Mouse (Mus musculus) gastrocnemius, postnatal 14 days (tissue): ENCODE measurements around the gene Mast4. TPM values are rescaled to one million over a fixed set of nuclear protein-coding genes. Genes with fewer than 3 reads are reported as not detected.

ENCODE experiments used
- DNase-seq: peaks from one replicate; pipeline ENCODE4 v3.0.0; 2021; ENCODE audit warnings: mixed read lengths
- intact Hi-C: fragments of 180-260 bp; cut with DNase I; formaldehyde crosslinking; loops from one replicate; pipeline ENCODE4 v1.15.1; 2025; ENCODE audit warnings: low total_unique reads
- total RNA-seq, 2 experiments: library from RNA; stranded (reverse); gene quantifications; 2 replicates each; pipeline ENCODE4 v1.2.3; 2021

Mast4 gene
- total RNA-seq, 2 experiments from 2014 or later = 28.0 to 31.2 TPM

DNA sequence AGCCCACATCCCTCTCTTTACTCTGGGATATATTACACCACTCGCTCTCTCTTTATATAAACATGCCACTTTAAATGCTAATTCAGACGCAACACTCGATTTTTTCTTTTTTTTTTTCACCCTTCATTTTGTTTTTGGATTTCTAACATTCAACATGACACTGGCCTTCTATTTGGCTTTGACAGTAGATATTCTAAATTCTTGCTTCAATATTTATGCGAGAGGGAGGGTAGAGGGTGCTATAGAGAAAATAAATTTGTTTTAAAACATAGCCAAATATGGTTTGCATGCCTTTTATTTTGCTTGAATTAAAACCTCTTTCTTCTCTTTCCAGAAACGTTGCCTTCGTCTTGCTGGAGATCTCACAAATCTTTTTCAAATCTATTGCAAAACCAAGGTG lies 315.8 kb downstream of the Mast4 start:
- intact Hi-C loops = no loop called here

DNA sequence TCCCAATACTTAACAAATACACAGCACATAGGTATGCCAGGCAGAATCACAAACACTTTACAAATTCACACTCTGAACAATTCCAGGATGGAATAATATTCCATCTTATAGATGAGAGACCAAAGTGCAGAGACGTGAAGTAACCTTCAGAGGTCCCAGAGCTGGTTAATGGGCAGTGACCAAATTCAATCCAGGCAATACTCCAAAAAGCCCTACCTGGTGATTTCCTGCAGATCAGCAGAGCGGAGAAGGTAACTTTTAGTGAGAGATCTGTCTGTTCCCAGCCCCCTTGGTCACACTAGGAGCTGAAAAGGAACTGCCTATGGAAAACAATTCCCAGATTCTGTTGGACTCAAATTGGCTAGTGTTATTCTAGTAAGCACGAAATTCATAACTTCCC lies 316.6 kb downstream of the Mast4 start:
- intact Hi-C loops = no loop called here

More for the DNA sequence above, 315.8 kb downstream of the Mast4 start:
- no peak for DNase-seq

DNA sequence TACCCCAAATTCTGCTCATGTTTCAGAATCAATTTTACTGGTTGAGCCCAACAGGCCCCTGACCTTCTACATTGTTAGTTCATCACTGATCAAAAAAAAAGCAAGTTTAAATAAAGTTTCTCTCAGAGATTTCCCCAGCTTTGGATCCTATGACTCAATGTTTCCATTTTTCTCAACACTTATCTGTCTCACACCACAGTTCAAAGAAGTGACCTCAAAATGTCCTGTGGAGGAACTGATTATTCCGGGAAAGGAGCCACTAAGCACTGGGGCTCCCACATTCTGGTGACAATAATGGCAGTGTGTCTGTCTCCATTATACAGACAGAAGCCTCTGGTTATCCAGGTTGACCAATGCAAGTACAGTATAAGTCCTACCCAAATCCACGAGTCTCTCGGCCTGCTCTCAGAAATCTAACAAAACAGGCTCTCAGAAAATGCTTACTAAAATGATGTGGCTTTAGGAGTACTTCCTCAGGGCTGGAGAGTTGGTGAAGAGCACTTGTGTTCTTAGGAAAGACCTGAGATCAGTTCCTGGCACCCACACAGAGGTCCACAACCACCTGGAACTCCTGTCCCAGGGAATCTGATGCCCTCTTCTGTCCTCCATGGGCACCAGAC lies 319.1 kb downstream of the Mast4 start:
- intact Hi-C loops = no loop called here
- no peak for DNase-seq

More for the DNA sequence above, 316.6 kb downstream of the Mast4 start:
- no peak for DNase-seq

DNA sequence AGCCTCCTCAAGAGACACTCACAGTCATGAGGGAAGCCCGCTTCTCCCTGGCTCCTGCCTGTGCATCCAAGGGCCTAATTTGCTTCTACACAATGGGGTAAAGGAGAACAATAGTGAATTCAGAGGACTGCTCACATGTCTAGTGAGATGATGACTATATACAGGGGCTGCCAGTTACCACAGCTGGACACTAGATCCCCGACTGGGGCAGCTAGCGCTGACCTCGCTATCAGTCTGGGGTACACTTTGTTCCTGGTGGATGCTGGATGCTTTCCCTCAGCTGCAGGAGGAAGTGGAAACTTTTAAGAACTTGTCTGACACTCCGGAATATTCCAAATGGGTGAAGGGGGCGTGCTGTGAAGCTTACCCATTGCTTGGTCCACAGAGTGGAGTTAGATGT lies 319.7 kb downstream of the Mast4 start:
- intact Hi-C loops = no loop called here
- DNase-seq = no peak

DNA sequence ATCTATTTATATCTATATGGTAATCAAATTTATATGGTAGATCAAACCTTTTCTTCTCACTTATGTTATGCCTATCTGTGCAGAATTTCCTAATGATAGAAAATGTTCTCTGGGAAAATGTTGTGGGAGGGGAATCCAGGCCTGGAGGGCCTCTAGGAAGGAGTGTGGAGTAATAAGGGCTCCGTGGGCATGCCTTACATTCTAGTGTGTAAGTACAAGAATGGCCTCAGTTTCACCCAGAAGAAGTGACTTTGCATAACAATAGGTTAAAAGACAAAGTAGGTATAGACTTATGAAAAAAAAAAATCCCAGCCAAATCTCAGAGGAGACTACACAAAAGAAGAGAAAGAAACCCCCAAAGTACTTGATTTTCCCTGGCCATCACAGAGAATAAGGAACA lies 320.1 kb downstream of the Mast4 start:
- DNase-seq = no peak

DNA sequence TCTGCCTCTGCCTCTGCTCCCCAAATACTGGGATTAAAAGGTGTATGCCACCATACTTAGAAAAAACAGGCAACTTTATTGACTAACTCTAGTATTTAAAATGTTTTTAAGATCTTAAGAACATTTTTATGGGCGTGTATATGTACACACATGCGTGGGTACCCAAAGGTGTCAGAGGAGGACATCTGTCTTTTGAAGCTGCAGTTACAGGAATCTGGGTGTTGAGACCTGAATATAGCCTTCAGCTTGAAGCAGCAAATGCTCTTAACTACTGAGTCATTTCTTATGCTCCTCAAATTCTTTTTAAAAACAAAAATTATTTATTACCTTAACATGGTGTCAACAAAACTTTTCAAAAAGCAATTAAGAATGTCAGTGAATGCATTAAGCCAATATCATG lies 329.1 kb downstream of the Mast4 start:
- DNase-seq = no peak
- intact Hi-C loops = no loop called here

More for the DNA sequence above, 320.1 kb downstream of the Mast4 start:
- intact Hi-C loops = no loop called here

DNA sequence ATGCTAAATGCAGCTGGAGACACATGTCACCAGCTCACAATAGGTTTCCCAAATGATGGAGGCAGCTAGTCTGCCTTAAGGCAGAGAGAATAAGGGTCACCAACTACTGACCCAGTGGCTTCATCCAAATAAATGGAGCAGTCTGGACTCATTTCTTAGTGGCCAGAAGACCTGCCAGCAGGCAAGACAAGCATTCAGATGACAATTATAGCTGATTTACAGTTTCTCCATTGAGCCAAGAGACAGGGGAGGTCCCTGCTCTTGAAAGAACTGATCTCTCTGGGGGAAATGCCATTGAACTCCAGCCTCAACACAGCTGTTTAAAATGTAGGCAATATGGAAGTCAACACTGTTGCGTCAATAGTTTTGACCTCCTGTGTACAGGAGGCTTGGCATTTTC lies 332.5 kb downstream of the Mast4 start:
- intact Hi-C loops = no loop called here

DNA sequence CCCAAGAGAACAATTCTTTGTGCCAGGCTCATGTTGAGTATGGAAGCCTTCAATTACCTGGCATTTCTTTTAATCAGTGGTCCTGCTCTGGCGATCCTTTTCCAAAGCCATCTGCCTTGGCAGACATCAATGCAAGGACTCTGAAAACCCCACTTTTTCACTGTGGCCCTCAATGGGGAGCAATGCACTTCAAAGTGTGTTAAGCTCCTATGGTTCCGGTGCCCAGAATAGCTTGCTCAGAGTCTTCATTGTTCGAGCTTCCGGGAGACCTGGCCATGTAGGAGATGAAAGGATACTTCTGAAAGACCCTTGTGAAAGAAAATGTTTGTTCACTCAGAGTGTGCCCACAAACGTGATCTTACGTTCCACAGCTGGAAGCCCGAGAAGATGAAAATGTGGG lies 333.4 kb downstream of the Mast4 start:
- DNase-seq = no peak
- intact Hi-C loops = no loop called here

More for the DNA sequence above, 332.5 kb downstream of the Mast4 start:
- no peak for DNase-seq

DNA sequence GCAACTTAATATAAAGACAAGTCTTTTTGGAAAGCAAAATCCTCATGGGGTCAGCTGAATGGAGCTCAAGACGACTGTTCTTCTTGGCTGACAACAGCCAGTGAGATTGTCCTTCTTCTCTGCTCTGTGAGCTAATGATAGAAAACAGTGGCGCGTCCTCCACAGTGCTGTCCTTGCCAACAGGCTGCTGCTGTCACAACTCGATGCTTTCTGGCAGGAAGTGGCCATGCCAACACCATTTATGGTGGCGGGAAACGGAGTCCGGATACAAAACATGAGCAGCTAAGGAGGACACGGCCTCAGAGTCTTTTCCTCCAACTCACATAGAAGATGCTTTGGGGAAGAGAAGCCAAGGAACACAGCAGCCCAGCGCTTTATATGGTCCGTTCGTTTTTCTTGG lies 340.2 kb downstream of the Mast4 start:
- intact Hi-C loops = no loop called here
- no peak for DNase-seq

DNA sequence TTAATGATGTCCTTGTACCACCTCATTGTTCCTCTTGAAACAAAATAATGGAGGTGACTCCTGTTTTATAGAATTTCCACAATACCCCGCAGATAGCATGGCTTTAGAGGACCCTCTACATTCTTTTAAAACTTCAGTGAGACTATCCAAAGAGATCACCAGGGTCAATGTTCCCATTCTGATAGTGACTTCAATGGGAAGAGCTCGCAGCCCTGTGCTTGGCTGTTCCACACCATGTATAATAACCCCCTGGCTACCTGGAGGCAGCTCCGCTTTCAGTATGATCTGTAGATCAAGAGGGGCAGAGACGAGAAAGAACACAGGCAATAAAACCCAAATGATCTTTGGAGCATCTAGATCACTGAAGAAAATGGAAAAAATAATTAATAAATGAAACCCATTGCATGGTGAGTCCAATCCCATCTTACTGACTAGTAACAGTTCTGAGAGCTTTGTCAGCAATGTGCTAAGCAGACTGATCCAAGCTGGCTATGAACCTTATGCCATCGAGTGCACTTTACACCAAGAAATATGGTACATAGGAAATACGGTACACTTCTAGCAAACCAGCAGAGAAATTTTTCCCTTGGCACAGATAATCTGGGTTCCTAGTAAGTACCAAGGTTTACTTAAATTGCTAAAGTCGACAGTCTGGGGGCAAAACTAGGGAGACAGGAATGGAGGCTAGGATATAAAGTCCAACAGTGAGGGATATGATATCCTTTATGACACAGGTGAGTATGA lies 341.4 kb downstream of the Mast4 start:
- no peak for DNase-seq
- intact Hi-C loops = no loop called here

DNA sequence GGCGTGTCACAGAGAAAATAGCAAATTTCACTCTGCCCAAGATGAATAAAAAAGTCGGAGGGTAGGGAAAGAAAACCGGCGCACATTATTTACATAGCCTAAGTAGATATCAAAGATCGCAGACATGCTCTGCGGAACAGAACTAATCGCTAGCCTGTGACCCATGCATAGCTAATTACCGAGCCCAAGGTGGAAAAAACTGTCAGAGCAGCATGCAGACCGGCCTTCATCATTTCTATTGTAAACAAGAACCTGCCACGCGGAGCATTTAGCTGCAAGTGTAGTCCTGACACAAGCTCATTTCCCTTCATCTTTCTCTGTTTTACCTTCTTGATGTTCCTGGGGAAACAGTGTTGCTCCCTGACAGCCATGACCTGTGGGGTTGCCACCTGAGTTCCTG lies 342.4 kb downstream of the Mast4 start:
- intact Hi-C loops = no loop called here
- no peak for DNase-seq

DNA sequence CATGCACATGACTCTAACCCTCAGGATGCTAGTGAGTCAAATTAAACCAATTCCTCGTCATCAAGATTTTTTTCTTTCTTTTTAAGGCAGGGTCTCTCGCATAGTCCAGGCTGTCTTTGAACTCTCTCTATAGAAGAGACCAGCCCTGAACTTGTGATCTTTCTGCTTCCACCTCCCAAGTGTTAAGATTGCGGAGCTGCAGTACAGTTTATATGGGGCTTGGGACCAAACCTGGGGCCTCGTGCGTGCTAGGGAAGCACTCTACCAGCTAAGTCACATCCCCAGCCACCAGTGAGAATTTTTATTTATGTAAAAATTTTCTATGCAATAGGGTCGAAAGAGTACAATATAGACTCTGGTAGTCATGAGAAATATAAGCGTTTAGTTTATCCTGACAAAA lies 343.1 kb downstream of the Mast4 start:
- intact Hi-C loops = no loop called here
- DNase-seq = no peak

DNA sequence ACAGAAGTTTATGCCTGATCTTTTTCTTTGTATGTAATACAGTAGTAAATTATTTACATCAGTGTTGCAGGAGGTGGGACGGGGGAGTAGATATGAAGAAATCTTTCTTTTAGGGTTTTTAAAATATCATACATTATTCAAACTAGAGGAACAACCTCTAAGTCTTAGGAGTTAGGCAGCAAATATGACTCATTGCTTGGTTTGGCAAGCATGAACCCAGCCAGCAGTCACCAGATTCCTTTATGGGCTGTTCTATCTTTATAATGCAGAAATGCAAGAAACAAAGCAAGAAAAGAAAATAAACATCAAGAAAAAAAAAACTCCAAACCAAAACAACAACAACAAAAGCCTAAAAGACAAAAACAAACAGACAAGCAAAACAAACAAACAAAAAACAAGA lies 344.2 kb downstream of the Mast4 start:
- intact Hi-C loops = no loop called here
- no peak for DNase-seq

DNA sequence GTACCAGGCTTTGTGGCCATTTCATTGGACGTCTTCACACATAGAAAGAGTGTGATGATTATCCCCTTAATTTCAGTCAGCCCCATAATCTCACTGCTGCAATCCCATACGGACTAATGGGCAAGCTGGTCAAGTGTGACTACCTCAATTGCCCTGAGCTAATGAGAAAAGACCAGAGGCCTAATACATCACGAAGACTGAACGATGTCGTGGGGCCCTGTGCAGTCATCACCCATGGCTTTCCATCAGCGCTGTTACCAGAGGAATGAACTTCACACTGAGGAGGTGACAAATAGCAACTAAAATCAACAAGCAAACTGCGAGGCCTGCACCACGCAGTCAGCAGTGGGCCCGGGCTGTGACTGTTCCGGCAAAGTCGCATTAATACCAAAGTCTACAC lies 344.7 kb downstream of the Mast4 start:
- intact Hi-C loops = no loop called here
- DNase-seq = no peak

DNA sequence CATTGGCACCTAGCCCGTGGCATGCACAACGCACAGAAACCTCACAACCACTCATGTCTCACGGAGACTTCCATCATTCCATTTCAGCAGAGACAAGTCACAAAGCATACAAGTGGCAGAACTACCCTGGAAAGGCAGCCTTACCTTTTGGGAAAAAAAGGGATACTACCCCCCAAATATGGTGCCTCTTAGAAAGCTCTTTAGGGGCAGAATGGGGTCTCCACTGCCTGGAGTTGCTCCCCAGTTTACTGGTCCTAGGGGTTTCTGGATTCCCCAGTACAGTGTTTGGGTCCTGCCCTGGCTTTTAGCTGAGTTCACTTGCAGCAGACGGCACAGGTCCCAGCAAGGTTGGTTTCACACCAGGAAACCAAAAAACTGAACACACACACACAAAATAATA lies 345.3 kb downstream of the Mast4 start:
- intact Hi-C loops = no loop called here
- no peak for DNase-seq

DNA sequence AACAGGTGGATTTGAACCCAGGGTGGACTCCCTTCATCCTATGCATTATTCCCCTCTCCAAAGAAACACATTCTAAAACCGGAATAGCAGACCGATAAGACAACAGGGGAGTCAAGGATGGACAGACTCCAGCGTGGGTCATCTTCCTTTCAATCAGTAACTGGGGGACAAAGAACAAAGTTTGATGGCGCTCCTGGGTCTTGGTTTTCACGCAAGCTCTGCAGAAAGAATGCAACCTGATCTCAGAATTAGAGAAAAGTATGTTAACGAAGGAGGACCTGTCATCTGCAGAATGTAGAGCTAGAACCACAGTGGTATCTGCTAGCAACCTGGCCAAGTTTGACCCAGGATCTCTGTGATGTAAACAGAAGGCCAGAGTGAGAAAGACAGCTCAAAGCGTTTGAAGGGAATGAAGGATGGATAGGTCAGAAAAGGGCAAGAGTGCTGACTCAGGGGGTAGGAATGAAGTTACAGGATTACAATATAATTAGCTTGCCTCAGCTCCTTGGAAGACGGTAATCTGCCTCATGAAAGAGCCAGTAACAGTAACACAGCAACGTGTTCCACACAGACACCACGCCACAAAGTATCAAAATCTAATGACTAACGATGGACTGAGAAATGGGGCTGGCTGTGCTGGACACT lies 345.9 kb downstream of the Mast4 start:
- intact Hi-C loops = no loop called here
- DNase-seq = no peak

DNA sequence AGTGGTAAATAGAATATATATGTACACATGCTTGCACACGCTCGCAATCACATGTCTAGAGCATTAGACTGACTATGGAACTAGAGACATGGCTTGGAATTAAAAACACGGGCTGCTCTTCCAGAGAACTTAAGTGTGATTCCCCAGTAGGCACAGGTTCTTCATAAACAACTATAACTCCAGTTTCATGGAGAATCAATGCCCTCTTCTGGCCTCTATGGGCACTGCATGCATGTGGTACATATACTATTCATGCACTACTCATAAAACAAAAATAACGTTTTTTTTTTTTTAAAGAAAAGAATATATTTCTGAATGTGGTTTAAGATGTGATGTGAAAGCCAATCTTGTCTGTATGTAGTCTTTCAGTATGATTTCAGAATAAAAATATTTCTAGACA lies 349.7 kb downstream of the Mast4 start:
- intact Hi-C loops = no loop called here
- DNase-seq = no peak

DNA sequence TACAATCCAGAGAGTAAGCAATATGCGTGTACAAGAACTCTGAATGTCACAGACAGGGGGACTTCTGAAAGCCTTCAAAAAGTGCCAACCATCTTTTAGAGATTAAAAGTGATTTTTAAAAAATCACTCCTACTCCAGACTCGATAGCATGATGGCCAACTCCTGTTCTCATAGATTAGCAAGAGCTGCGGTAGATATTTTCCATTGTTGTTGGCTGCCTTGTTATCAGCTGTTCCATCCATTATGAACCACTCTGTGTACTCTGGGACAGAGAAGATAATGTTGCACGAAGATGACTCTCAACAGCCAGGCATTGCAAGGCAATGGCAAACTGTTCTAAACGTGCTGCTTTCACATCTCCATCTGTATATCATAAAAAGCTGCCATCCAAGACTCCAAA lies 360.4 kb downstream of the Mast4 start:
- DNase-seq = no peak
- intact Hi-C loops = no loop called here

DNA sequence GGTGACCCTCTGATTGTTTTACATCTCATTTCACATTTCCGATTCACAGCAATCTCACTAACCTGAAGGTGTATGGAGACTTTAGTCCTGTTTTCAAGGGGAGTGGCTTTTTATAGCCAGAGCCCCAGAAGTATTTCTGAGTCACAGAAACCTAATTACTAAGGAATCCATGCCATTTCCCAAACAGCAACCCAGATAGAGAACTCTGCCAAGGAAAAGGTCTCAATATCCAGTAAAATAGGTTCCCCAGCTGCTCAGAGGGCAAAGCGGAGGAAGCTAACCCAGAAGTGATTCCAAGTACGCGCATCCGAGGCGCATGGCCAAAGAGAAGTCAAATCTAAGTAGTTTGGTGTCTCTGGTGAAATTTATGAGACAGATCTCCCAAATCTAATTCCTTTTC lies 370.8 kb downstream of the Mast4 start:
- intact Hi-C loops = no loop called here
- no peak for DNase-seq

DNA sequence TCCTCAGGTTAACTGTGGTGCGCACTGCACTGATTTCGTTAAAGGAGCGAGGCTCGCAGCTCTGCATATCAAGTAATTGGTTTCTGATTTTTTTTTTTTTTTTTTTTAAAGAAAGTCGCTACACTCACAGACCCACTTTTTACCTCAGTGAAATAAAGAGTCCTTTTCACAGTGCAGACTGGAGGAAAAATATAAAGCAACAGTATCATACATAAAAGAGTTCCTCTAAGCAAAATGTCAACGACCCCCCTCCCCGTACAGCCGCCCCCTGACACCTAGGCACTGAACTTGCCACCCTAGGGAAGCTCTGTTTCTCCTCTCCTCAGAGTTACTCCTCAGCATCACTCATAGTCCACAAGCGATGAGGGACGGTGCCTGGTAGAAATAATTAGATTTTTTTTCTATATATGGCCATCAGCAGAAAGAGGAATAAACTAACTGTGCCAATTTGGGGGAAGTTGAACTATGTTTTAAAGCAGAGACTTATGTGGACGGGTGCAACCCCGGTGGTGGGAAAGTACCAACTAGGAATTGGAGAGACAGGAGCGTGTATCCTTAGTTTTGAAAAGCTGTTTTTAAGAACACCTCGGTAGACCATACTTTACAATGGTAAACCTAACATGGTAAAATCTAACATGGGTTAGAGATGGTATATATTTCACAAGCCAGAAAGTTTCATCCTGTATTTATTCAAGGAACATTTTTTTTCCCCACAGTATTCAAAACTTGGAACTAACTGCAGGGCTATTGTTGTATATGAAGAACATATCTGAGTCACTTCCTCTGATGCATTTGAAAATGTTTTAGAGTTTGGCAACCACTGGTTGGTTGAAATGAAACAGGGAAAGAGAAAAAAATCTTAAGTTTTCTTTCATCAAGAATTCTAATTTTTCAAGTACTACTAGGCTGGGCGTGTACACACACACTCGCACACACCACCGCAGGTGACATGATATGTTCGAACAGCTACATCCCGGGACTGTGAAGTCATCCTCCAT lies 375.7 kb downstream of the Mast4 start:
- no peak for DNase-seq
- intact Hi-C loops = no loop called here
